Mouse (Mus musculus) lung, postnatal 0 days (tissue): ENCODE results near the gene Gm45837.

ENCODE experiments used
- CTCF ChIP-seq: IDR thresholded peaks from 2 replicates; pipeline ENCODE4 v1.5.1; 2016; ENCODE audit warnings: antibody characterized with exemption, mild to moderate bottlenecking
- EP300 ChIP-seq: IDR thresholded peaks from 2 replicates; pipeline ENCODE4 v1.6.1; 2016; ENCODE audit warnings: antibody characterized with exemption, mild to moderate bottlenecking, control low read depth

GRCm38 (mm10) chr7:101526484-101526883 lies 115.8 kb downstream of the Gm45837 start:
- no peak for TF ChIP-seq CTCF
- TF ChIP-seq EP300 = no peak
